Mouse (Mus musculus): Measurements from ENCODE around the gene Syt5. TPM values are rescaled to one million over a fixed set of nuclear protein-coding genes. Genes with fewer than 3 reads are reported as not detected.

Syt5 gene
- total RNA-seq, 4 experiments from 2014 or later, result 0.50 to 1.0 (median 0.83) TPM

- DNase-seq (ENCODE audit: low spot score), result no peak
Observed at GRCm38 (mm10) chr7:4523205-4524130, 23.9 kb downstream of the Syt5 start.

GRCm38 (mm10) chr7:4522292-4522691, 25.0 kb downstream of the Syt5 start:
- DNase-seq (ENCODE audit: low spot score), result peak; percentile 62

GRCm38 (mm10) chr7:4521231-4522003, 25.9 kb downstream of the Syt5 start:
- no peak for DNase-seq (ENCODE audit: low spot score)

- DNase-seq (ENCODE audit: low spot score), result no peak
Observed at GRCm38 (mm10) chr7:4518487-4518886, 28.9 kb downstream of the Syt5 start.

- no peak for DNase-seq (ENCODE audit: low spot score)
Observed at GRCm38 (mm10) chr7:4516332-4517050, 30.9 kb downstream of the Syt5 start, which contains the start of gene Tnnt1. Tnnt1 (minus strand) TSS chr7:4516382.

- no peak for DNase-seq (ENCODE audit: low spot score)
Observed at GRCm38 (mm10) chr7:4515853-4516252, 31.5 kb downstream of the Syt5 start.

- DNase-seq (ENCODE audit: low spot score), result no peak
Observed at GRCm38 (mm10) chr7:4513829-4514712, 33.3 kb downstream of the Syt5 start.

GRCm38 (mm10) chr7:4513236-4513635, 34.1 kb downstream of the Syt5 start:
- no peak for DNase-seq (ENCODE audit: low spot score)

- DNase-seq (ENCODE audit: low spot score), result no peak
Observed at GRCm38 (mm10) chr7:4511489-4512224, 35.7 kb downstream of the Syt5 start.

- DNase-seq (ENCODE audit: low spot score), result peak; percentile 84
Observed at GRCm38 (mm10) chr7:4509863-4510608, 37.3 kb downstream of the Syt5 start.

GRCm38 (mm10) chr7:4508739-4509116, 38.6 kb downstream of the Syt5 start:
- no peak for DNase-seq (ENCODE audit: low spot score)

- DNase-seq (ENCODE audit: low spot score), result no peak
Observed at GRCm38 (mm10) chr7:4508062-4508738, 39.1 kb downstream of the Syt5 start.

- no peak for DNase-seq (ENCODE audit: low spot score)
Observed at GRCm38 (mm10) chr7:4507220-4507619, 40.1 kb downstream of the Syt5 start.

- no peak for DNase-seq (ENCODE audit: low spot score)
Observed at GRCm38 (mm10) chr7:4504646-4505435, 42.5 kb downstream of the Syt5 start.

GRCm38 (mm10) chr7:4503858-4504257, 43.5 kb downstream of the Syt5 start:
- DNase-seq (ENCODE audit: low spot score), result no peak

- DNase-seq (ENCODE audit: low spot score), result no peak
Observed at GRCm38 (mm10) chr7:4503100-4503499, 44.2 kb downstream of the Syt5 start.

- peak; percentile 70 for DNase-seq (ENCODE audit: low spot score)
Observed at GRCm38 (mm10) chr7:4502421-4503090, 44.8 kb downstream of the Syt5 start.

Measured in heart, adult 8-10 months (tissue).